Mouse (Mus musculus): Measurements from ENCODE around the gene Ccdc190.

- TF ChIP-seq MAFK (IDR thresholded peaks at IDR 0.05; ENCODE audit: insufficient read depth, low read depth, low read length) (no peak), ZNF384 (IDR thresholded peaks at IDR 0.05; ENCODE audit: low read depth, low read length) (0 out of 2 replicates have a peak, but pooled peaks have one; percentile 19)
Observed at GRCm38 (mm10) chr1:169880181-169880580, 48.3 kb upstream of the Ccdc190 start.

Data from ES-E14 (cell line).